Mouse (Mus musculus) testis, adult 2 months (tissue): ENCODE results near the gene Cox5a.

Experiments used
- CTCF ChIP-seq: fragments of 200-500 bp; IDR thresholded peaks from 2 replicates; pipeline ENCODE4 v1.5.1; 2012; ENCODE audit warnings: low read depth, mild to moderate bottlenecking, inconsistent platforms, low read length, moderate library complexity; ENCODE audit not compliant: control insufficient read depth, insufficient read depth, insufficient replicate concordance
- POLR2A ChIP-seq: fragments of 200-500 bp; IDR thresholded peaks from 2 replicates; pipeline ENCODE4 v1.6.1; 2012; ENCODE audit warnings: low read depth, mild to moderate bottlenecking, inconsistent platforms, low read length, moderate library complexity; ENCODE audit not compliant: control insufficient read depth

GRCm38 (mm10) chr9:57503622-57504380 lies 17.3 kb upstream of the Cox5a start, which contains the start of gene Rpp25:
- no peak for TF ChIP-seq CTCF
- TF ChIP-seq POLR2A: no peak
